Mouse (Mus musculus) activated CD4-positive, CD25-positive, alpha-beta regulatory T cell (primary cell): ENCODE results near the gene Carmil1. TPM values are rescaled to one million over a fixed set of nuclear protein-coding genes. Genes with fewer than 3 reads are reported as not detected.

Source experiments
- polyA plus RNA-seq, 2 experiments: library from polyadenylated mRNA; unstranded; fragments of 100-300 nt; shearing (Covaris generic); gene quantifications; one replicate each; pipeline ENCODE4 v1.2.1; 2017

The Carmil1 gene
- polyA plus RNA-seq: 1 to 10 TPM in 1 of 2 experiments, under 1 TPM in 1; 1.00 to 3.1 TPM

DNA sequence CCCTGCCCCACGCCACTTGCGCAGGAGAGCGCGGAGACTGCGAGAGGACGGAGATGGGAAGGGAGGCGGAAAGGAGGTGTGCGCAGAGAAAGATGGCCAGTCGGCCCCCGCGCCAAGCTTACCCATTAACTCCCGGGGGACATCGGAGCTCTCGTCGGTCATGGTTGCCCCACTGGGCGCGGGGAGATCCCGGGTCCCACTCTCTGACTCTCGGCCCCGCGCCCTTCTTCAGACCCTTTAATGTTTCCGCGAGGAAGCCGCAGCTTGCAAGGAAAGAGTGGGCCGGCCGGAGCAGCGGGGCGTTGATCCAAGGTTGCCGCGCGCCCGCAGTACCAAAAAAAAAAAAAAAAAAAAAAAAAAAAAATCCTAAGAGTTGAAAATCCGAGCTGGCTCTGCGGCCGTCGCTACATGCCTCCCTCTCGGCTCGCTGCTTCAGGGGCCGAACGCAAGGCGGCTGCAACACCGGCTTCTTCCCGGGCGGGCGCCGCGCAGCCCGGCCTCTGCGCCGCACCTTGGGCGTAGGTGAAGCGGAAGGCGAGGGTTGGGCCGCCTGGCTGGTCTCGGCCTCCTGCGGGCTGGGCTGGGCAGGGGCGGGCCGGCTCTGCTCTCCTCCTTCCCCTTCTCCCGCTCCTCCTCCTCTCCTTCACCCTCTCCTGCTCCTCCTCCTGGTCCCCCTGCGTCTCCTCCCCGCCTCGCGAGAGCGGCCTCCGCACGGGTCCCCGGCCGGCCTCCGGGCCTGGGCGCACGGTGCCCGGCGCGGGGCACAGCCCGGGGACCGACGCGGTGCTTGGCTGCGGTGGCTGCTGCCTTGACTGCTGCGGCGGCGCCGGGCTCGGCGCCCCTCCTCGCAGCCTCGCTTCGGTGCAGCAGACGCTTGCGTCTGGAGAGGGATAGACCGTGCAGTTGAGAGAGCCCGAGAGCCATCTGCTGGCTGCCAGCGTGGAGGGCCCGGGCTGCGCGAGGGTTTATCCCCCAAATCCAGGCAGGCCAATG, at the start of gene Carmil1:
TSS of gene Carmil1 (minus strand) at position 357 of the 993 bp plus-strand sequence.

DNA sequence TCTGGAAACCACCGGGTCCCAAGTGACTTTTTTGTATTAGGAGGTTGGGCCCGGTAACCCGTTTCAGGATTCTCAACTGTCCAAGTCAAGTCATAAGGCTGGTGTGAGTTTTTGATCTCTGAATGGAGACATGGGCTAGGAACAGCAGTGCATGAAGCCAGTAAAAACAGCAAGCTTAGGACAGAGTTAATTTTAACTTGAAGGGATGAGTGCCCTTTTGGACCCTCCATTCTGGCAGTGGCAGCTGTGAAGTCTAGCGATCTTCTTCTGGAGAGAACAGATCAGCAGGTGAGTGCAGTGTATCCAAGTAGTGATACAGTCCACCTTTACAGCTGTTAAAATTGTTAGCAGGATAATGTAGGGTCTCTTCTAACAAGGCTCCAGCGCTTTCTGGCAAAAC, 46.6 kb upstream of the Carmil1 start, which contains the start of gene Cmah:
TSS of gene Cmah (plus strand) at position 204 of the 400 bp plus-strand sequence.

DNA sequence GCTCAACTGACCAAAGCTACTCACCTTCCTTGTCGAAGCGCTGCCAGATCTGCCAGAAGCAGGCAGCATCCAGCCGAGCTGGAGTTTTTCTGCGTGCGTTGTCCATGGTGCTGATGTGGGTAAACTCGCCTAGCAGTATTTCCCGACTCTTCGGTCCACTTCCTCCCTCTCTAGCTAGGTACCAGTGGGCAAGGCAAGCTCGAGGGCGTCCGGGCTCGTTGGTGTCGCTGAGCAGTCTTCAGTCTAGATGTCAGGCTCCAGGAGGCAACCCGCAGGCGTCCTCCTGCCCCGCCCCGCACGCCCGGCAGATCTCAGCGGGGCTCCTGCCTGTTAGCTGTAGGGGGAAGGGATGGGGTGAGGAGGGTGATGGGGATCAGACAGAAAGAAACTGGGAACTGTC, 289.7 kb downstream of the Carmil1 start, which contains the start of gene Scgn:
TSS of gene Scgn (minus strand) at position 287 of the 400 bp plus-strand sequence.

Other genes with a start within 250 kb of the Carmil1 start
- gene Cmah, start 46.6 kb upstream of the Carmil1 start, polyA plus RNA-seq: 10 to 100 TPM; 43.8 to 83.2 TPM